Mouse (Mus musculus): ENCODE data around the gene Sh2b3.

Gene Sh2b3

DNA sequence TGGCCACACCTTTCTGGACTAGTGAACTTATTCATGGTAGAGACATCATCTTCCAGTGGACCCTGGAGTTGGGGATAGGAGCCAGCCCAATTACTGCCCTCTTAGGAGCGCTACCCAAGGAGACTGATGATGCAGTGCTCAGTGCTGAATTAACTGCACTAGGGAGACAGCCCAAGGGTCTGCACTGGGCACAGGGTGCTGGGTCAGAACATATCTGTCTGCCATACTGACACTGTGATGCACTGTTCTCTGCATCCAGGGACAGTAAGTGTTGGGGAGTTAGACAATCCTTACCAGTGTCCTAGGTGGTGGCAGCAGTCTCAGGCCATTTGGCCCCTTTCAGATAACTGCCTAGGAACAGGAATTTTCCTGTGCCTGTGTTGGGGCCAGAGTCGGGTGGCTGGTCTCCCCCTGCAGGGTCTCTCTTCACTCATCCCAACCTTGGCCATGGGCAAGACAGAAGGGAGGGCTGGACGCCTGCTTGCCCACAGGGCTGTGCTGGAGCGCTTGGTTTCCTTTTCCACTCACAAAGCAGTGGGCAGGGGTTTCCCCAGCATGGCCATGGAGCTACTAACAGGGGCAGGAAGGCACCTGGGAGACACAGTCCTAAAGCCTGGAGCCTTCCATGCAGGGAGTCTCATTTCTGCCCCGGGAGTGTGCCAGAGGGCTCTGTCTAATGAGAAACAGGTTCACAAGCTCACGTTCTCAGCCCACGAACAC, 14.5 kb downstream of the Sh2b3 start:
- DNase-seq = peak in 1 of 2 experiments; percentile 18

DNA sequence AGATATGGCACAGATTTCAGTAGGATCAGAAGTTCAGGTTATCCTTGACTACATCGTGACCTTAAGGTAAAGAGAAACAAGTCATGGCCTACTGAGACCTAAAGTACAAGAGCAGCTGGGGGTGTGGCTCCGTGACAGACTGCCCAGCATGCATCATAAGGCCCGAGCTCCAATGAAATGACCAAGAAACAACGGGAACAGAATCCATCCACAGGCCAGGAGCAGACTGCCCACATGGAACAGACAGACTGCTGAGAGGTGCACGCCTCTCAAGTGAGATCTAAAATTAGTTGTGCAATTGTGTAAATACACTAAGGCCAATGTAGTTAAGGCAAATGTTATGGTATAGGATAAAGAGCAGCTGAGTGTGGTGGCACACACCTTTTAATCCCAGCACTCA, 15.9 kb downstream of the Sh2b3 start:
- peak in 1 of 2 experiments; percentile 40 for DNase-seq

DNA sequence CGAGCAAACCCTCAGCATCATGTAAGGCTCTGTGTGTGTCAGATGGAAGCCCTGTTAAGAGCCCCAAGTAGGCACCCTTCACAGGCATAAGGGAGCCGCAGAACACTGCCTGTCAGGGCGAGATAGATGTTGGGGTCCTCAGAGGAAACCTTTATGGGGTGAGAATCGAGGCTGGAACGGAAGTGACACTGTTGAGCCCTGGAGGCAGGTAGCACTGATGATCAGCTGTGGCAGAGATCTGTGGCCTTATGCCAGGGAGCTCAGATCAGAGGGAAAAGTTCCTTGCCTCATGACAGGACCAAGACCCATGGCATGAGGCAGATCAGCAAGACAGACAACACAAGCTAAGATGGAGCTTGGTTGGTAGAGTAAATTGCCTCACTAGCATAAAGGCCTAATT, 16.3 kb downstream of the Sh2b3 start:
- DNase-seq = peak in 1 of 2 experiments; percentile 49

DNA sequence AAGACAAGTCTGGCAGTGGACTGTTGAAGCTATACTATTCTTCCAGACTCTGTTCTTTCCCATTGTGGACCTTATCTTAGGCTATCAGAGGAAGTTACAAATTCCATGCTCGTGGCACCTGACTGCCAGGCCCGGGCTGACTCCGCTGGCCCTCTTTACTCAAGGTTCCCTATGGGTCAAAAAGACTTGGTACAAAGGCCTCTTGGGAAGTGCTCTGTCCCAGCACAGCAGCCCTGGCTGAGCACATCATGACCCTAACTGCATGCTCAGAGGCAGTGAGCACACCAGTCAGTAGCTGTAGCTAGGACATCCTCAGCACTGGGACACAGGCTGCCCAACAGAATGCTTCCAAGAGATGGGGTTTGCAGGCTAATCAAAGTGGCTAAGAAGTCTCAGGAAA, 16.8 kb downstream of the Sh2b3 start:
- DNase-seq = no peak

DNA sequence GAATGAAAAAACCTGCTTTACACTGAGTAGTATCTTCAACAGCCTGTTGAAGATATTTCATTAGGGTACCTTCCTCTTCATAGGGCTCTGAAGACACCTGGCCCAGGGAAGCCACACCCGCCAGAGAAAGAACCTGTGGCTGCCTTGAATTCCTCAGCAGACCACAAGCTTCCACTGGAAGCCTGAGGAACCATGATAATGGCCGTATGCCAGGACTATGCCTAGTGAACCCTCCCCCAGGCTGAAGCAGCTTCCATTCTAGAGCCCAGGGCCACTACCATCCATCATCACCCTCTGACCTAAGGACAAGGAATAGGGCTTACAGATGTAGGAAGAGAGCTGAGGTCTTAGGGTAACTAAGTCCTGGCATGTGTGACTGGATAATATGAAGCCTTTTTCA, 17.3 kb downstream of the Sh2b3 start:
- peak in 1 of 2 experiments; percentile 18 for DNase-seq

DNA sequence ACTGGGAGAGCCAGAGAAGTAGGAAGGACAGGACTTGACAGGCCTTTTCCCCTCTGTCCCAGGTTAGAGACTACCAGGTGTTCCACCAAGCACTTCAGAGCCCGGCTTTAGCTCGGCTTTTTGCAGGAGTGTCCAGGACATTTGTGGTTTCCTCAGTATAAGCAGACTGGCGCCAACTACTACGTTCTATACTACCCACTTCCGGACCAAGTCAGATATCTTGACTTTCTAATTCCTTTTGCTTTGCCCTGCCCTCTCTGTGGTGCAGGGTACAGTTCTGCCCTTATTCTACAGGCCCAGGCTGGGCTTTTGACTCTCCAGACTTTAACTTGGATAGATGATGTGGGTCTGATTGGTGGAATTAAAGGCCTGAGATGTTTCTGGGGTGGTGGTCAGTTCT, 17.9 kb downstream of the Sh2b3 start:
- no peak for DNase-seq

DNA sequence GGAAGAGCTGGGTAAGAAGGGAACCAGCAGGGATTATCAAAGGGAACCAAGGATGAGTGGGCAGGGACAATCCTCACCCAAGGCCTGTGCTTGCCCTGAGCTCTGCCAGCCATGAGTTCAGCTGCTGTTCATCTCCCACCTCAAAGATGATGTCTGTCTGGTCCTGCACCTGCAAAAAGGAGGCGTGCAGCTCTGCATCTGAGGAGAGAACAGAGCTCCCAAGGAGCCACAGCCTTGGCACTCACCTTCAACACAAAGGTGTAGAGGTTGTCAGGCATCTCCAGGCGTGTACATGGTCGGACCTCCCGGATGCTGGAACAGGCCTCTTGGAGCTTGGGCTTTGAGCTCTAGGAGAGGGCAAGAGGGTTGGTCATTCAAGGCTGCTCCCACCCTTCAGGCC, 18.6 kb downstream of the Sh2b3 start:
- peak in 1 of 2 experiments; percentile 5 for DNase-seq

DNA sequence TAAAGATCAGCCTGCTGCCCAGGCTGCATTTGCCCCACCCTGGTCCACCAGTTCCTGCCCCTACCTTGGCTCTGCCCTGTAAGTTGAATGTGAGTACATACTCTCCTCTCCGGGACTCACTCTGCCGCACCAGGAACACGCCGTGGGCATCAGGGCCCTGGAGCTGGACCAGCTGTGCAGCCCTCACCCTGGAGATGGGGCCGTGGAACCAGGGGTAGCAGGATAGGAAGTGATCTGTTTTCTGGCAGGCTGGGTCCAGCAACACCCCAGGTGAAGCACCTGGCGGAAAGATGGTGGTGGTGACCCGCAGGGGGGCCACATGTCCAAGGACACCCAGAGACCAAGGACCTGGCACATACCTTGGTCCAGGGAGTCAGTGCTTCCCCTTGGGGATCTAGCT, 19.0 kb downstream of the Sh2b3 start:
- peak; percentile 10 to 14 for DNase-seq

DNA sequence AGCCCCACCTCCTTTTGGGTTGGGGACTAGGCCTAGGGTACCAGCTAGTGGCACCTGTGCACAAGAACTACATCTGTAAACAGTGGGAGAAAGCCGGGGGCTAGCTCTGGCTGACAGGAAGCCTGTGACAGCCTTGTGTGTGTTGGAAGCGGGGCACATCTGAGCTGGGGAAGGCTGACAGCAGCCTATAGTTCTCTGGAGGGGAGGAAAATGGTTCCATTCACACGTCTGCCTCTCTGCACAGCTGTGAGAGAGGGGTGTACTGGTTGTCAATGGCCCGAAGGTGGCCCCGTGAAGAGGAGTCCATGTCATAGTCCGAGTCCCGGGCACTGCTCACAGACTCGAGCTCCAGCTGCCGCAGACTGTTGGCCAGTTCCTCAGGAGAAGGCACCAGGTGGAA, 19.9 kb downstream of the Sh2b3 start:
- peak in 1 of 2 experiments; percentile 7 for DNase-seq

DNA sequence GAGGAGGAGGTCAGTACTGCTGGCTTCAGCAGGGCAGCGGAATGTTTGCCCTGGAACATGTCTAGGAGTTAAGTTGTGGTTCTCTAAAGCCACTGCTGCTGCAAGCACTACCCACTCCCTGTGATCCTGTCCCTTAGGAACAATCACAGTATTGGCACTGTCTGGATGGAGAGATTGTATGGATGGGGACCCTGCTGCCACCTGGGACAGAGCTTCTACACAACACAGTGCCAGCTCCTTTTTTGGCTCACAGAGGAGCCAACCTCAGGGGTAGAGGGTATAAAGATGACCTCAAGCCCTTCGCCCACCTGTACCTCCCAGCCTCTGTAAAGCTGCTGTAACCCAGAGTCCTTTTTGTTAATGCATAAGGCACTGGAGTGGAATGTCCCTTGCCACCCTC, 20.8 kb downstream of the Sh2b3 start:
- DNase-seq = peak in 1 of 2 experiments; percentile 8

DNA sequence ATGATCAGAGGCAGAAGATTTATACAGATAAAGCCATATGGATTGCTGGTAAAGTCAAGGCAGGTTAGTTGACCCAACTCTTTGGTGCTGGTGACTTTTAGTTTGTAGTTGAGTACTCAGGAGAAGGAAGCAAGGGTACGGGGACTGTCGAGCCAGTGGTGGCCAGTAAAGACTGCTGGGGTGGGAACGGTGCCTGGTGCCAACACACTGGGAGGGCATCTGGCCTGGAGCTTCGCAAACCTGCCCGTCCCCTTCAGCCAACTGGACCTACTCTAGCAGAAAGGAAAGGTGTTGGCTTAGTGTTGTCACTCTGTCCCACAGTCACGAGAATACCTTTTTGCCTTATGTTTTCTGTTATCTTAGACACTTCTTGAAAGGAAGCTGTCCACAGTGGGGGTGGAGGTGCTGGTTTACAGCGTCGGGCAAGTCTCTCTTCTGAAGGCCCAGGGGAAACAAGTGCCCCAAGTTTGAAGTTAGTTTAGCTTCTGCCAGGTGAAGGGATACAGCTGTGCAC, 21.5 kb downstream of the Sh2b3 start:
- DNase-seq = peak; percentile 17 to 21

DNA sequence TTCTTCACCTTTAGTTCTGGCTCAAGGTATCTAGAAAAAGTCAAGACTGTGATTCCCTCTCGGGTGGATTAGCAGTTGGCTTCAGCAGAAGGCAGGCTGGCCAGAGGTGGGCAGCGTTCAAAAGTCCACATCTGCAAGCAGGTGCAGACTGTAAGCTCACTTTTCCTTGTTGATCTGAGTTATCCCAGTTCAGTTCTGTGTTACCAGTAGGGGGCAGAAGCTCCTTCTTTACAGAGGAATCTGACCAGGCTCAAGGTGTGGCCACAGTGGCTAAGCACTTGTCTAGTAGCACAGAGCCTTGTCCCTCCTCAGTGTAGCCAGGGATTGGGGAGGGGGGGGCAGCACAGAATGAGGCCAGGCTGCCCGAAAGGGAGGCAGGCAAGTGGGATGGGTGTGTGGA, 22.4 kb downstream of the Sh2b3 start:
- DNase-seq = peak; percentile 82 to 84

DNA sequence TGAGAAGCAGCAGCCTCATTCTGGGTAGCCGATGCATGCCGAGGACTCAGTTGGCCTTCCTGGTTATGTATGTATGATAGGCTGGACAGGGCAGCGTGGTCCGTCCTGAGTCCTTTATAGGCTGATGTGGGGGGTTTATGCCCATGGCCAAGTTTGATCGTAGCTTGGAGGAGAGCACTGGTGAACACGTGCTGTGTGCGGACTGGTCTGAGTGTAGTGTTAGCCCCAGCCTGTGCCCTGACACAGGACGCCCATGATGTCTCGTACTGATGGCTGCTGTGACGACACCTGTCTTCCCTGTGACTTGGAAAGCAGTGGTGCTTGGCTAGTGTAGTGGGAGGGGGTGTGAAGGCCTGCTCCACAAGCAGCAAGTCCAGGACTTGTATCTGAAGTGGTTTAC, 23.7 kb downstream of the Sh2b3 start:
- peak; percentile 6 to 7 for DNase-seq

DNA sequence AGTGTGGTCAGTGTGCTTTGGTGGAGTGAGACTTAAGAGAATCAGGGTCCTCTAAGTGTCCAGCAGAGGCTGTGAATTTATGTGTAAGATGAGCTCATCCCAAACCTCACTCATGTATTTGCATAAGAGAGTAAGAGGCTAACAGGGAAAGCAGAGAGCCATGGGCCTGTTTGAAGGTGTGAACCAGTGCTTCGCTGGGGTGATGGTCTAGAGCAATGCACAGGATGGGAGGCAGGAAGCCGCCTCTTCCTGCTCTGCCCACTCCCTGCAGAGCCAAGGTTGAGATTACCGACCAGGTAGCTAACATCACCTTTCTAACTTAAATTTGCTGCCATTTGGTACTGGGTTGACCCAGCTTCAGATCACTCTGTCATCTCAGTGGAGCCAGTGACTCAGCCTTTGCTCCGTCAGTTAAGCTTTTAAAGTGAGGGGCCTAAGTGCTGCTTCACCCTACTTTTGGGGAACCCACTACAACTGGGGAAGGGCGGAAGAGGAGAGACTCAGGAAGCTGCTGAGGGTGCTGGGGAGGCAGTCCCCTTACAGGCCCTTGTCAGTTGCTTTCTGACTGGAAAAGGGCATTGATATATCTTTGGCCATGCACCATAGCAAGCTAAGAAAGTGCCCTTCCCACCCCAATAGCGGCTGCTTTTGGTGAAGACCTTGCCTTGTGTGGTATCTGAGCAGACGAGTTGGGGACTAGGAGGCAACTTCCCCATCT, 24.8 kb downstream of the Sh2b3 start:
- peak in 1 of 2 experiments; percentile 5 for DNase-seq

DNA sequence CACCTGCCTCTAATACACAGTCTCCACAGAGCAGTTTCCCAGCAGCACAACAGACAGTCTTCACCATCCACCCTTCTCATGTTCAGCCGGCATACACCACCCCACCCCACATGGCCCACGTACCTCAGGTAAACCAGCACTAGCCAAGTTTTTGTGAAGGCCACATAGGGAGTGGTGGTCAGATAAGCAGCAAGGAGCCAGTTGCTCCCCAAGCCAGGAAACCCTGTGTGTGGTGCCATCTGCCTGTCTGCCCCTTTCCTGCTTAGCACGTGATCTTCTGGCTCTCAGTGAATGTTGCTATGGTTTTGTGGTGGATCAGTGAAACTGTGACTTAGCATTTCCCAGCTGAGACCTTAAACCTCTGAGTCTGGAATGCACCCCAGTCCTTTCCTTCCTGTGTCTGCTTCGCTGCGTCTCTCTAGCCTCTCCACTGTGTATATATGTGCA, 25.9 kb downstream of the Sh2b3 start:
- DNase-seq = peak; percentile 62 to 72

DNA sequence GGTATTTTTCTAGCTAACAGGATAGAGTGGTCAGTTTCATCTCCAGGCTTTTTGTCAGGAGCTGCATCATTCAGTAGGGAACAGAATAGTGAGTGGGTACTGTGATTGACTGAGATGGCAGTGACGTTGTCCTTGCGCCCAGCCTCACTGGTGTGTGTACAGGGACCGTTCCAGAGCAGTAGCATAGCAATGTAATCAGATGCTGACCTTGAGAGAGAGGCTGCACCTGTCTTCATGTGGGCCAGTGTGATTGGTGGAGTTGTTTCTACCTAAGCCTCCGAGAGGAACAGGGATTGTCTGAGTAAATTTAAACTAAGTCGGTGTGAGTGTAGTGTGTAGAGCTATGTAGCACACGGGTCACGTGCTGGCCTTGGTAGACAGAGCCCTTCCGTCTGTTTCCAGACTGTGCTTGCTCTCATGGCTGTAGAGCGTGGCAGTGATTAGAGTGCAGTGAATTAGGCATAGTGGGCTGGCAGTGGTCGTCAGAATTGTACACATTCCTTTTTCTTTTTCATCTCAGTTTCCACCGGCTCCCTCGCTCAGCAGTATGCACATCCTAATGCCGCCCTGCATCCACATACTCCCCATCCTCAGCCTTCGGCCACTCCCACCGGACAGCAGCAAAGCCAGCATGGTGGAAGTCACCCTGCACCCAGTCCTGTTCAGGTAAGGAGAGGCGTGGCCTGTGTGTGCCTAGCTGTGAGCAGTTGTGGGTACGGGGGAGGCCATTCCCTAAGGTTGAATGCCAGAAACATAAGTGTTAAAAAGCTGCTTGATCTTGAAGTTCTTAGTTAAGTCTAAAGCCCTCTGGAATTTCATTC, 26.9 kb downstream of the Sh2b3 start:
- peak in 1 of 2 experiments; percentile 19 for DNase-seq

DNA sequence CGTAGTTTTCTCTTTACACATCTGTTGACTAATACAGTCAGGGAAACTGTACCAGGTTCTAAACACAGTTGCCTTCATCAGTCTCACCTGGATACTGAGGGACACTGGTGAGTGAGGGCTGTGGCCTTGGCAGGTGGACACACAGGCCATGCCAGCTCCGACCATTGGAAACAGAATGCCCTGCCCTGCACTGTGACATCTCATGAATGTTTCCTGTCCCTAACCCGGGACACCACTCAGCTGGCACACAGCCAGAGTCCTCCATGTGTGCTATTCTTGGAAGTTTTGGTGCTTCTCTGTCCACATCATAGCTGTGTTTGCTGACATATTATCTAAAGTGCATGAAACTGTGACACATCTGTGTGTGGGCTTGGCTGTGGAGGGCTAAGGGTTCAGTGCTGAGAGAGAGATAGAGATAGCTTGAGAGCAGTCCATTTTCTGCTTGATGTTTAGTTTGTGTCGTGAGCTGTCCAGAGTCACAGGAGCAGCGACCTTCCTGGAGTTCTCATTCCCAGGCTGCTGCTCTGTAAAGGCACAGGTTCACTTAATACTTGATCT, 27.7 kb downstream of the Sh2b3 start:
- DNase-seq = peak; percentile 53 to 59

DNA sequence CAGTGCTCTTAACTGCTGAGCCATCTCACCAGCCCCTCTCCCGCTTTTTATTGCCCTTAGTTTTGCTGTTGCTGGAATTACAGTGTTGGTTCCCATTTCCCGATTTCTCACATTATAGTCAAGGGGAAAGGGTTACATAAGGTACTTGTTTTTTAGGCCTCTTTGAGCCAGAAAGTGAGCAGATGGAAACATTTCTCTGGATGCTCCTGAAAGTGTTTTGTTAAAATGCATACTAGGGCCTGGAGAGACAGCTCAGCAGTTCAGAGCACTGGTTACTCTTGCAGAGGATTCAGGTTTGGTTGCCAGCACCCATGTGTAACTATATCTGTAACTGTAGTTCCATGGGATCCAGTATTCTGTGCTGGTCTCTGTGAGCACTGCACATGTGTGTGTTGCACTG, 29.2 kb downstream of the Sh2b3 start:
- DNase-seq = no peak

DNA sequence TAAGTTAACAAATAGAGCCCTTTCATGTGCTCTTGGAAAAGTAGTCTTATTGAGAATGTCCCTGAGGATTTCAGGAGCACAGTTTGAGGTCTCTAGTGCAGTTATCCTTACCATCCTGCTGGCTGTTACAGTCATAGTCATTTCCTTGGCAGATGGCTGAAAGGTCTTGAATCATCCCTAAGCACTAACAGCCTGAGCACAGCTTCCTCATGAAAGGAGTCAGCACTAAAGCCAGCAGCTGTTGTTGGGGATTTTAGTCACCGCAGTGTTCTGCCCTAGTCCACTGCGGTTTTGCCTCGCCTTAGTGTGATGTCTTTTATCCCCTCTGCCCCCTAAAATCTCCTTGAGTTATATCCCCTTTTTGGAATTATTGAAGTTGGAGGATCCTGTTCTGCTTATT, 30.3 kb downstream of the Sh2b3 start:
- DNase-seq = peak in 1 of 2 experiments; percentile 15

DNA sequence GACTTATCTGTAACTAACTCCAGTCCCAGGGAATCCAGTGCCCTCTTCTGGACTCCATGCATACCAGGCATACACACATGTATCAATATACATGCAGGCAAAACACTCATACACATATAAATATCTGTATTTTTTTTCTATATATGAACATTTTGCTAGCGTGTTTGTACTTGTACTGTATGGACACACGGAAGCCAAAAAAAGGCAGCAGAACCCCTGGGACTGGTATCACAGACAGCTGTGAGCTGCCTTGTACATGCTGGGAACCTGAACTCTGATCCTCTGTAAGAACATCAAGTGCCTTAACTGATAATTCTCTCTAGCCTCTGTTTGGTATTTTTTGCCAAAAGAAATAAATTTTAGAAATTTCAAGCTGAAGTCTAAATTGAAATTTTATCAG, 39.0 kb downstream of the Sh2b3 start:
- no peak for DNase-seq

DNA sequence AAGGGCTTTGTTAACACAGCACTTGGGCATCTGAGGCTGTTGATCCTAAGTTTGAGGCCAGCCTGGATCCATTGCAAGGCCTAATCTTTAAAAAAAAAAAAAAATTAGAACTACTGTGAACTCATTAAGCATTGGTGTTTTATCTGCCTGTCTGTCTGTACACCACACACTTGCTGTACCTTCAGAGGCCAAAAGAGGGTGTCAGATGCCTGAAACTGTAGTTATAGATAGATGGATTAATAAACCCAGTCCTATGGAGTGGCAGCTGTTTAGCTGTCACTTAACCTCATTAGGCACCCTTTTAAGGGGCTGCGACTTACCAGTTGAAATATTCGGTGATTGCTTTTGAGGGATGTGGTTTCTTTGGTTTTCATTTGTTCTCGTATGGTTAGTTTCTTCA, 41.6 kb downstream of the Sh2b3 start:
- no peak for DNase-seq

DNA sequence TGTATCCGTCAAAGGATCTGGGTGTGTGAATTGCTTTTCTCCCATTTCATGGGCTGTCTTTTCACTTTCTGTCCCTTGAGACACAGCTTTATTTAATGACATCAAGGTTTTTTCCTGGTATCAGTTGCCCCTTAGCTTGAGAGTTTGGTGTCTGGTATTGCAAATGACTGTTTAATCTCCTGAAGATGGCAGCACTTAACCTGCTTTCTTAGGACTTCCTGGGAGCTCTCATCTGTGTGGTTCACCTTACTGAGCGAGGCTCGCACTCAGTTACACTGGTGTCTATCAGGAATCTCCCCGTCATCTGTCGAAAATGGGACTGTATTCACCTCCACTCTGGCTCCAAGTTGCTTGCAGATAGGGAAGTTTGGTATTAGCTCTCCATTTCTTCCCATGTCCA, 46.4 kb downstream of the Sh2b3 start:
- no peak for DNase-seq
